Mouse (Mus musculus) embryonic fibroblast, embryonic 13.5 days (primary cell): ENCODE data around the gene Akr1c14.

Experiments
- CTCF ChIP-seq: IDR thresholded peaks from 2 replicates; pipeline ENCODE4 v1.5.1; 2011; ENCODE audit warnings: mild to moderate bottlenecking, control low read depth, low read length, moderate library complexity, borderline replicate concordance; ENCODE audit not compliant: insufficient read depth
- POLR2A ChIP-seq: IDR thresholded peaks from 2 replicates; pipeline ENCODE4 v1.6.1; 2011; ENCODE audit warnings: low read depth, mild to moderate bottlenecking, control low read depth, low read length, moderate library complexity

GRCm38 (mm10) chr13:4102721-4103120 is 53.9 kb downstream of the Akr1c14 start:
- TF ChIP-seq CTCF, result no peak
- no peak for TF ChIP-seq POLR2A
